Mouse (Mus musculus) lung, postnatal 0 days (tissue): ENCODE data around the gene Pim3. TPM values are rescaled to one million over a fixed set of nuclear protein-coding genes. Genes with fewer than 3 reads are reported as not detected.
A peak's percentile ranks its signal among the peaks of the same experiment; 100 is the strongest.

Experiments
- ATAC-seq: fragments of 200-750 bp; cut with Nextera tagmentation; 2 replicates; pipeline ENCODE4 v1.8.0; 2017; ENCODE audit warnings: moderate library complexity
- DNase-seq: peaks from one replicate; pipeline ENCODE4 v3.0.0-alpha.2; 2016; ENCODE audit warnings: low spot score
- H3K27ac ChIP-seq: fragments of 300-500 bp; sonication (generic); 2 replicates; pipeline ENCODE4 v1.5.1; 2014; ENCODE audit warnings: antibody characterized with exemption, mild to moderate bottlenecking, low read length, mixed read lengths
- H3K27me3 ChIP-seq: fragments of 300-500 bp; sonication (generic); replicated peaks from 2 replicates; pipeline ENCODE4 v1.6.1; 2014; ENCODE audit warnings: low read length, mixed read lengths; ENCODE audit not compliant: insufficient read depth
- H3K36me3 ChIP-seq: fragments of 300-500 bp; sonication (generic); 2 replicates; pipeline ENCODE4 v1.6.1; 2014; ENCODE audit warnings: low read length, mixed read lengths; ENCODE audit not compliant: insufficient read depth
- H3K4me1 ChIP-seq: fragments of 300-500 bp; sonication (generic); 2 replicates; pipeline ENCODE4 v1.6.1; 2014; ENCODE audit warnings: antibody characterized with exemption, low read depth, low read length, mixed read lengths; ENCODE audit not compliant: insufficient read depth
- H3K4me2 ChIP-seq: fragments of 300-500 bp; sonication (generic); replicated peaks from 2 replicates; pipeline ENCODE4 v1.6.1; 2014; ENCODE audit warnings: low read depth, mild to moderate bottlenecking, low read length, moderate library complexity, mixed read lengths
- H3K4me3 ChIP-seq: fragments of 300-500 bp; sonication (generic); 2 replicates; pipeline ENCODE4 v1.5.1; 2014; ENCODE audit warnings: low read depth, low read length
- H3K9ac ChIP-seq: fragments of 300-500 bp; sonication (generic); replicated peaks from 2 replicates; pipeline ENCODE4 v1.6.1; 2014; ENCODE audit warnings: low read depth, mild to moderate bottlenecking
- H3K9me3 ChIP-seq: fragments of 300-500 bp; sonication (generic); 2 replicates; pipeline ENCODE4 v1.6.1; 2016; ENCODE audit warnings: low read length, mixed read lengths
- CTCF ChIP-seq: IDR thresholded peaks from 2 replicates; pipeline ENCODE4 v1.5.1; 2016; ENCODE audit warnings: antibody characterized with exemption, mild to moderate bottlenecking
- EP300 ChIP-seq: IDR thresholded peaks from 2 replicates; pipeline ENCODE4 v1.6.1; 2016; ENCODE audit warnings: antibody characterized with exemption, mild to moderate bottlenecking, control low read depth
- WGBS: fragments of 180-500 bp; shearing (Covaris S2); extraction: QIAGEN DNeasy Blood & Tissue Kit; methylation state at CpG from one replicate; pipeline ENCODE4 v1.1.7; 2014; 5-methylcytosine and 5-hydroxymethylcytosine counted together
- polyA plus RNA-seq: library from polyadenylated mRNA; unstranded; fragments of >200 nt; fragmentation: Nextera tagmentation; extraction: Ambion mirVana; gene quantifications from 2 replicates; pipeline ENCODE4 v1.2.1, GENCODE M21; 2015

Pim3 gene
- polyA plus RNA-seq, 1 experiment from 2014 or later: 69.6 TPM

DNA sequence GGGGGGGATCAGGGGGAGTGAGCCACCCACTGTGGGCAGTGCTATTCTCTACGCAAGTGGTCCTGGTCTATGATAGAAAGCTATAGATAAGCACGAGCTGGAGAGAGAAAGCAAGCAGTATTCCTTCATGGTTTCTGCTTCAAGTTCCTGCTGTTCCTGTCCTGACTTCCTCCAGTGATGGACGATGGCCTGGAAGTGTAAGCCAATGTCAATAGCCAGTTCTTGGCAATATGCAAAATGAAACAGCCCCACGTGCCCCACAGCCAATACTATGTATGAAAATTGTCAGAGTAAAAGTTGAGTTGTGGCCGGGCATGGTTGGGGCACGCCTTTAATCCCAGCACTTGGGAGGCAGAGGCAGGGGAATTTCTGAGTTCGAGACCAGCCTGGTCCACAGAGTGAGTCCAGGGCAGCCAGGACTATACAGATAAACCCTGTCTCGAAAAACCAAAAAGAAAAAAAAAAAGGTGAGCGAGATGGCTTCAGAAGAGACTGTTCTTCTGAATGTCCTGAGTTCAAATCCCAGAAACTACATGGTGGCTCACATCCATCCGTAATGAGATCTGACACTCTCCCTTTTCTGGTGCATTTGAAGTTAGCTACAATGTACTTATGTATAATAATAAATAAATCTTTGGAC, 34.5 kb downstream of the Pim3 start:
- no peak overlapping the region for H3K4me3 ChIP-seq
- DNase-seq (no peak), ATAC-seq (no peak)
- no peak overlapping the region for H3K9ac ChIP-seq
- TF ChIP-seq CTCF: no peak
- no peak for TF ChIP-seq EP300
- no peak overlapping the region for H3K4me2 ChIP-seq
- no peaks in the 10 kb centered on the region for H3K36me3 ChIP-seq
- no peaks in the 10 kb centered on the region for H3K27me3 ChIP-seq
- no peaks in the 10 kb centered on the region for H3K4me1 ChIP-seq
- WGBS: 76% methylated on average over 10 of the region's 10 CpGs
- H3K9me3 ChIP-seq: no peaks in the 10 kb centered on the region
- no peak overlapping the region for H3K27ac ChIP-seq

DNA sequence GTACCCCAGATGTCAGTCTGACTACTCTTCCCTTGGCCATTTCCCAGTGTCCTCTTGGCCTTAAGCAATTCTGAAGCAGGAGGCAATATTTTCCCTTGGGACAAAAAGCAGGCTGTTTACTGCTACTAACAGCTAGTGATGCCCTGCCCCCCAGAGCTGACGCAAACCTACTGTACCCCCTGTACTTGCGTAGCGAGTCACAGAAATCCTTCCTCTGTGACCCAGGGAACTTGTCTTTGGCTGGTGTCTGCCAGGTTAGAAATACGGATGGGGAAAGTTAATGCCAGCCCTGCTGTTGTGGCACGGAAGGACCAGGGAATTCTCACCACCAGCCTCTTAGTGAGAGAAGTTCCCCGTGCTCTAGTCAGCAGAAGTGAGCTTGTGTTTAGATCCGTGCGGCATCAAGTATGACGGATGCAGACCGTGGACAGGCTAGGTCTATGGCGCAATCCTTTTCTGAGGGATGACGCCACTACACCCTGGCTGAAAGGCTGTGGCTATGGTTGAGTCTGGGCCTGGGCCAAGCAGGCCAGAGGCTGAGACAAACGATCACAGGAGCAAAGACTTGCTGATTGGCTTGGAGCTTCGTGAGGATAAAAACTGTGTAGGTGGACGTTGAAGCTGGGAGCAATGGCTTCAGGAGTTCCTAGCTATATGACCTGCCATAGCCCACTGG, 40.4 kb downstream of the Pim3 start:
- ATAC-seq: peak; percentile 68
- TF ChIP-seq CTCF (no peak), EP300 (no peak)
- Histone ChIP-seq H3K27ac (no peak overlapping the region), H3K4me3 (no peak overlapping the region), H3K36me3 (no peaks in the 10 kb centered on the region), H3K9ac (no peak overlapping the region), H3K9me3 (no peaks in the 10 kb centered on the region), H3K4me1 (no peaks in the 10 kb centered on the region), H3K4me2 (no peak overlapping the region), H3K27me3 (no peaks in the 10 kb centered on the region)
- DNase-seq: peak; percentile 53
- 58% methylated on average over 15 of the region's 15 CpGs for WGBS

DNA sequence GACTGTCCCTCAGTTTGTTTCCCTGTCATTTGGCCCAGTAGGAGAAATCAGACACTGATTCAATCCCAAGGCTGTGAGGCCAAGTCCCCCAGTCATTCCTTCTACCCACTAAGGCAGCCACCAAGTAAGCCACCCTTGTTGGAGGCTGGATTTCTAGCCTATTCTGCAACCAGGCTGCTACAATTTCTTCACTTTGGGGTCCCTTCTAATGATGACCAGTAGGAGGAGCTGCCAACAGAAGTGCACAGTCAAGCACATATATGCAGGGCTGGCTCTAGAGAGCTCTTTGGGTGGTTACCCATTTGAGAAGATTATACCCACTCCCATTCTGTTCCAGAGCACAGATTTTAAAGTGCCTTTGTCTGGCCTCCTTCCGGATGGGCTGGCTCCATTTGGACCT, 41.1 kb downstream of the Pim3 start:
- H3K9me3 ChIP-seq: no peaks in the 10 kb centered on the region
- 73% methylated on average over 1 of the region's 1 CpGs for WGBS

DNA sequence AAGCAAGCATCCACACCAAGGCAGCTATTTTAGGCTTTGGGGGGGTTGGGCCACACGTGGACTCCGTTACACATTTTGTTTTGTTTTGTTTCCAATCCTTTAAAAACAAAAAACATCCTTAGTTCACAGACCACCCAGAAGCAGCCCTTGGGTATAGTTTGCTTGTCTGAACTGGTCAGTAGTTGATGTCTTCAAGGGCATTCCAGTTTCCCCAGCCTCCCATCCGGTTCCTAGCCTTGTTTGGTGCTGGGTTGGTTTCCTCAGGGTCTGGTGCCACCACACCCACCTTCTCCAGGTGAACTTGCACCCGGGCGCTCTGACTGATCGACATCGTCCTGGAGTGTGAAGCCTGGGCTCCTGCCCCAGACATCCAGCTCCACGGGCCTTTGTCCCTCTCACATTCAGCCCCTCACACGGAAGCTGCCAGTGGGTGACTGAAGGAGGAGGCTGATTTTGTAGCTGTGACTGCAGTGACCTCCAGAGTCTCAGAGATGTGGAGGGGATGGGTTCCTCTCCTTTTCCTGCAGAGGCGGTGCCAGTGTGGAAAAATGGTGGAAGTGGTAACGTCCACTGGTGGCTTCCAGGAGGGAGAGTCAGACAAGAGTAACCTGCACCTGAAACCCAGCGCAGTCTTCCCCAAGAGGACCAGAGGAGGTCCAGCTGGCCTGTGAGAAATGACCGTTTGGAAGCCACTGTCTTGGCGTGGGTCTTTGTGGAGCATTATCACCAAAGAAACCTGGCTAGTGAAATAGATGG, 42.2 kb downstream of the Pim3 start:
- H3K9me3 ChIP-seq: no peaks in the 10 kb centered on the region
- TF ChIP-seq EP300 (no peak), CTCF (no peak)
- 78% methylated on average over 14 of the region's 14 CpGs for WGBS
- ATAC-seq: no peak
- no peak overlapping the region for H3K4me2 ChIP-seq
- no peaks in the 10 kb centered on the region for H3K27me3 ChIP-seq
- H3K4me3 ChIP-seq: no peak overlapping the region
- H3K36me3 ChIP-seq: no peaks in the 10 kb centered on the region
- H3K4me1 ChIP-seq: no peaks in the 10 kb centered on the region
- no peak overlapping the region for H3K27ac ChIP-seq
- no peak for DNase-seq
- no peak overlapping the region for H3K9ac ChIP-seq

More for the DNA sequence above, 41.1 kb downstream of the Pim3 start:
- H3K4me3 ChIP-seq: no peak overlapping the region
- no peak overlapping the region for H3K4me2 ChIP-seq
- H3K9ac ChIP-seq: no peak overlapping the region
- no peak for ATAC-seq
- peak; percentile 28 for DNase-seq
- no peaks in the 10 kb centered on the region for H3K36me3 ChIP-seq
- H3K27ac ChIP-seq: no peak overlapping the region
- no peaks in the 10 kb centered on the region for H3K27me3 ChIP-seq
- no peaks in the 10 kb centered on the region for H3K4me1 ChIP-seq
- peak; percentile 53 for TF ChIP-seq CTCF
- TF ChIP-seq EP300: no peak

DNA sequence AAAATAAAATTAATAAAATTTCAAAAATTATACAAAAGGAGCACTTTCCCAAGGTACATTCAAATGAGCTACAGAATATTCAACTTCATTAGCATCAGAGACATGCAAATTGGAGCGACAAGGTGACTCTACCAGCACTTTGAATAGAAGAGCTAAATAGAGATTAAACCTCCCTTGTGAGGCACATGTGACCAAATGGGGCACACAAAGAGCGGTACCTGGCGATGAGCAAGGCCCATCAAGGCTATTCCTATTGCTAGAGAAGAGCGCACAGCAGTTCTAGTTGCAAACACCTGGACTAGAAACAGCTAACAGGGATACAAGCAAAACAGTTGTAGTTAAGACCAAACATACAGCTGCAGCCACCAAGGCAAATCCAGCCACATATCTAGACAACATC, 44.4 kb downstream of the Pim3 start:
- DNase-seq (no peak), ATAC-seq (no peak)
- Histone ChIP-seq H3K4me1 (no peaks in the 10 kb centered on the region), H3K9me3 (no peaks in the 10 kb centered on the region), H3K27ac (no peak overlapping the region), H3K4me3 (no peak overlapping the region), H3K4me2 (no peak overlapping the region), H3K36me3 (no peaks in the 10 kb centered on the region), H3K9ac (no peak overlapping the region), H3K27me3 (no peaks in the 10 kb centered on the region)
- WGBS: 65% methylated on average over 4 of the region's 4 CpGs
- TF ChIP-seq EP300 (no peak), CTCF (no peak)

DNA sequence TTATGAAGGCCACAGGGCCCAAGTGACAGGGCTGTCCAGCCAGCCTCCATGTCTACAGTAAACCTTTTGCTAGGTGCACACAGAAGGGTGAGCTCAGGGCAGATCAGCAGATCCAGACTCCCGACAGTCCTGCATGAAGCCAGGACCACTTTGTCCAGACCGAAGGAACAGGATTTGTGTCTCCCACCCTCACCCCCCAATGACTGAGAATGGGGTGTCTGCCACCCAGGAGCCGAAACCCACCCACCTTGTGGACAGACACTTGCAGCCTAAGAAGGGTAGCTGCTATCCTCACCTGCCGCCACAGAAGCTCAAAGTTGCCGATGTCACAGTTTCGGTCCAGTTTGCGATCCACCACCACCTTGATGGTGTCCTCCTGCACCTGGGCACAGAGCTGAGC, 53.1 kb downstream of the Pim3 start:
- DNase-seq (no peak), ATAC-seq (no peak)
- H3K27ac ChIP-seq: no peak overlapping the region
- no peaks in the 10 kb centered on the region for H3K36me3 ChIP-seq
- TF ChIP-seq EP300: no peak
- TF ChIP-seq CTCF: no peak
- 90% methylated on average over 7 of the region's 7 CpGs for WGBS
- no peaks in the 10 kb centered on the region for H3K9me3 ChIP-seq
- no peak overlapping the region for H3K9ac ChIP-seq
- H3K27me3 ChIP-seq: no peaks in the 10 kb centered on the region
- no peak overlapping the region for H3K4me2 ChIP-seq
- H3K4me1 ChIP-seq: no peaks in the 10 kb centered on the region
- no peak overlapping the region for H3K4me3 ChIP-seq

Other genes with a start within 250 kb of the Pim3 start
- 17.1 and 18.1 TPM in 2 replicates for gene Brd1, start 128.0 kb upstream of the Pim3 start, polyA plus RNA-seq
- 4.7 and 4.8 TPM in 2 replicates for gene Zbed4, start 110.5 kb upstream of the Pim3 start, polyA plus RNA-seq
- 7.2 and 7.9 TPM in 2 replicates for gene Alg12, start 42.9 kb upstream of the Pim3 start, polyA plus RNA-seq
- gene Creld2, start 42.5 kb upstream of the Pim3 start, polyA plus RNA-seq: 62.6 and 76.5 TPM in 2 replicates
- 0.06 and 0.07 TPM in 2 replicates for gene Ttll8, start 92.2 kb downstream of the Pim3 start, polyA plus RNA-seq
- gene Mlc1, start 116.8 kb downstream of the Pim3 start, polyA plus RNA-seq: 21.5 and 29.4 TPM in 2 replicates
- 0.42 and 0.88 TPM in 2 replicates for gene Mov10l1, start 120.7 kb downstream of the Pim3 start, polyA plus RNA-seq
- 0.11 and 0.18 TPM in 2 replicates for gene Panx2, start 197.5 kb downstream of the Pim3 start, polyA plus RNA-seq
- 41.8 and 43.4 TPM in 2 replicates for gene Trabd, start 212.9 kb downstream of the Pim3 start, polyA plus RNA-seq
- 13.9 and 16.0 TPM in 2 replicates for gene Selenoo, start 226.9 kb downstream of the Pim3 start, polyA plus RNA-seq